Mouse (Mus musculus) embryonic facial prominence, embryonic 10.5 days (tissue): ENCODE results near the gene Wdfy2. TPM values are rescaled to one million over a fixed set of nuclear protein-coding genes. Genes with fewer than 3 reads are reported as not detected.
A peak's percentile ranks its signal among the peaks of the same experiment; 100 is the strongest.

ENCODE experiments used
- DNase-seq: peaks from one replicate; pipeline ENCODE4 v3.0.0-alpha.2; 2017; ENCODE audit warnings: low spot score
- H3K27ac ChIP-seq: fragments of 300-500 bp; sonication (generic); replicated peaks from 2 replicates; pipeline ENCODE4 v1.5.1; 2016; ENCODE audit warnings: mild to moderate bottlenecking
- H3K27me3 ChIP-seq: fragments of 300-500 bp; sonication (generic); replicated peaks from 2 replicates; pipeline ENCODE4 v1.6.1; 2016; ENCODE audit warnings: low read depth, mild to moderate bottlenecking; ENCODE audit not compliant: poor library complexity, severe bottlenecking
- H3K36me3 ChIP-seq: fragments of 300-500 bp; sonication (generic); replicated peaks from 2 replicates; pipeline ENCODE4 v1.6.1; 2016; ENCODE audit warnings: mild to moderate bottlenecking, moderate library complexity
- H3K4me1 ChIP-seq: fragments of 300-500 bp; sonication (generic); 2 replicates; pipeline ENCODE4 v1.6.1; 2016
- H3K4me3 ChIP-seq: fragments of 300-500 bp; sonication (generic); 2 replicates; pipeline ENCODE4 v1.5.1; 2016; ENCODE audit warnings: mild to moderate bottlenecking, moderate library complexity
- H3K9me3 ChIP-seq: fragments of 300-500 bp; sonication (generic); 2 replicates; pipeline ENCODE4 v1.6.1; 2016; ENCODE audit warnings: mild to moderate bottlenecking
- WGBS: fragments of 180-500 bp; shearing (Covaris S2); methylation state at CpG from one replicate; pipeline ENCODE4 v1.1.7; 2016; 5-methylcytosine and 5-hydroxymethylcytosine counted together
- polyA plus RNA-seq: library from polyadenylated mRNA; unstranded; fragments of >200 nt; fragmentation: Nextera tagmentation; extraction: Ambion mirVana; gene quantifications from 2 replicates; pipeline ENCODE4 v1.2.1, GENCODE M21; 2016

Wdfy2 gene
- polyA plus RNA-seq, result 13.6 and 16.0 TPM in 2 replicates

DNA sequence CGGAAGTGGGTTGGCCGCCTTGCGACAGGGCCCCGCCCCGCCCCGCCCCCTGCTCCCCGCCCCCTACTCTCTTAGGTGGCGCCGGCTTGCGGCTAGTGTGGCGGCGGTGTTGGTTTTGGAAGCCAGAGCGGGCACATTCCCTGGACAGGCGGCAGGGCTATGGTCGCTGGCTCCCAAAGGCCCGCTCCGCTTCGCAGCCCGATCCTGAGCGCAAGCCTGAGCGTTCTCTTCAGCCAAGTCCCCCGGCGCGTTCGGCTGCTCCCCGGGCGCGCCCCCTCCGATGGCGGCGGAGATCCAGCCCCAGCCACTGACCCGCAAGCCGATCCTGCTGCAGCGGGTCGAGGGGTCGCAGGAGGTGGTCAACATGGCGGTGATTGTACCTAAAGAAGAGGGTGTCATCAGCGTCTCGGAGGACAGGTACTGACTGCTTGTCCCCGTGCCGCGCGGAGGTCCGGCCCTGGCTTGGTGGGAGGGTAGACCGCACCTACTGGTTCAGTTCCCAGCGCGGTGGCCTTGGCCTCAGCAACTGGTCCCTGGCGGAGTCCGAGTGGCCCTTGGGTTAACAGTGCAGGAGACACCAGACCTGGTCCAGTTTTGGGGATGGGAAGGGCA lies at the start of gene Wdfy2:
Wdfy2 (plus strand) TSS at position 38 of the 612 bp plus-strand sequence.
- peaks cover 14% of the 10 kb centered on the region for H3K36me3 ChIP-seq
- WGBS, result under 1% methylated on average over 49 of the region's 49 CpGs
- peak within 1 kb of the TSS; percentile 85 for H3K4me3 ChIP-seq
- no peaks in the 10 kb centered on the region for H3K9me3 ChIP-seq
- H3K4me1 ChIP-seq, result peaks cover 32% of the 10 kb centered on the region
- H3K27me3 ChIP-seq, result no peaks in the 10 kb centered on the region
- DNase-seq, result peak; percentile 66
- peak within 1 kb of the TSS; percentile 87 for H3K27ac ChIP-seq

DNA sequence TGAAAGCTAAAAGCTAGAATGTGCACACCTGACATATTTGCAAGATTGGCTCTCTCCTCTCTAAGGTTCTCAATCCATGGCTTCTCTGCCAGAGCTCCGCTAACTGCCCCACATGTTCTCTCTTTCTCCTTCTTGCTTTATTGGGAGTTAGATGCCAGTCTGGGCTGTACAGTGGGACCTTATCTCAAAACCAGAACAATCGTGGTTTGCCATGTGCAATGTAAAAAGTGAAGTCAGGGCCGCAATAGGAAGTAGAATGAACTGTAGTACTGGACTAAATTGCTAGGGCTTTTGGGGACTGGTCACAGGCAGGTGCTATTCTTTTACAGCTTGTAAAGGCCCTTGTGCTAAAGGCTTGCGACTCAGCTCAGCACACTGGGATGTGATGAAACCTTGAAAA lies 48.2 kb upstream of the Wdfy2 start:
- no peaks in the 10 kb centered on the region for H3K27me3 ChIP-seq
- H3K4me1 ChIP-seq, result no peaks in the 10 kb centered on the region
- WGBS, result 71% methylated on average over 4 of the region's 4 CpGs
- no peaks in the 10 kb centered on the region for H3K36me3 ChIP-seq
- no peak for DNase-seq
- H3K27ac ChIP-seq, result no peak overlapping the region
- no peaks in the 10 kb centered on the region for H3K9me3 ChIP-seq
- no peak overlapping the region for H3K4me3 ChIP-seq

DNA sequence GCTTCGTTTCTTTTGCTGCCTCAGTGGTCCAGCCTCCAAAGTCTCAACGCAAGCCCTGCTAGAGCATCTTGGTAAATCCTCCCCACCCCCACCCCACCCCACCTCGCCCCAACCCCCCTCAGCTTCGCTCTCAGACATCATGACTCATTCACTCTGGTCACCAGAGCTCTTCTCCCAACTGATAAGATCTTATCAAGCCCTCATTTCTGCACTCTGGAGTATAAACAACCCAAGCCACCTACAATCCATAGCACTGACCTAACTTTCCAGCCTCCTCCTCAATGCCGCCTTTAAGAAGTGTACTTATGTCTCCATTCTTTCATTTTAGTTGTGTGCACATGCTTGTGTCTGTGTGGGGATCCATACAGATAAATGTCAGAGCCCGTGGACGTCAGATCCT lies 41.8 kb upstream of the Wdfy2 start:
- Histone ChIP-seq H3K4me1 (peaks cover 16% of the 10 kb centered on the region), H3K27ac (no peak overlapping the region), H3K27me3 (no peaks in the 10 kb centered on the region), H3K9me3 (no peaks in the 10 kb centered on the region), H3K36me3 (no peaks in the 10 kb centered on the region), H3K4me3 (no peak overlapping the region)
- 82% methylated on average over 7 of the region's 7 CpGs for WGBS
- DNase-seq, result no peak

DNA sequence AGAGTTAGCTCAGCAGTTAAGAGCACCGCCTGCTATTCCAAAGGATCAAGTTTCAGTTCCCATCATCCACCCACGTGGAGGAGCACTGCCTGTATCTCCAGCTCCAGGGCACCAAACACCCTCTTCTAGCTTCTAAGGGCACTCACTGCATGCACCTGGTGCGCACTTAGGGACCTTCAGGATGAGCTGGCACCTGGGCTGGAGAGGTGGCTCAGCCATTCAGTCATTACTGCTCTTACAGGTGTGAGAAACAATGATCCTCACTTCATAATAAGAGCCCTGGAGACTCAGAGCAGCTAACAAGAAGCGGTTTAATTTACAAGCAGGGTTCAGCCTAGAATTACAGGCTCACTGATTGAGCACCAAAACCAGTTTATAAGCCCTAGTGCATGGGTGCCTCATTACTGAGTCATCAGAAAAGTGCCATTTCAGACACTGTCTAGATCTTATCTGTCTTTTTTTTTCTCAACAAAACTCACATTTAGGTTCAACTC lies 38.8 kb upstream of the Wdfy2 start:
- peaks cover 16% of the 10 kb centered on the region for H3K4me1 ChIP-seq
- DNase-seq, result peak; percentile 53
- H3K4me3 ChIP-seq, result peak overlapping the region; percentile 45
- H3K36me3 ChIP-seq, result no peaks in the 10 kb centered on the region
- no peaks in the 10 kb centered on the region for H3K9me3 ChIP-seq
- H3K27me3 ChIP-seq, result no peaks in the 10 kb centered on the region
- 2% methylated on average over 4 of the region's 4 CpGs for WGBS
- H3K27ac ChIP-seq, result no peak overlapping the region

DNA sequence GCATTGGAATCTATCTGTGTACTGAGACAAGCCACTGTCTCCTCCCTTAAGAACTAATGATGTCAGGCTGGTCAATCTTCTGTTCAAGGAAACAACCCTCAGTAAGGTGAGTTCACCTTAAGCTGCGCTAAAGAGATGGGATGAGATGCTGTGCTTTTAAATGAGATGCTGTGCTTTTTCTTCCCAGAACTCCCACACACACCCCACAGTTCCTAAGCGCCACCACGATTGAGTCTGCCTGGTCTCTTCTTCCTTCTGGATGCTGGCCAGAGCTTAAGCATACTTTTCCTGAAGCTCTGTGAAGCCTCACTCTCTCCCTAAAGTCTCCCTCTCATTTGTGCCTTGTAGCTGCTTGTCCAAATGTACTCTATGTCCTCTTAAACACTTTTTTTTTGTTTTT lies 36.7 kb upstream of the Wdfy2 start:
- Histone ChIP-seq H3K9me3 (no peaks in the 10 kb centered on the region), H3K4me3 (no peak overlapping the region), H3K36me3 (no peaks in the 10 kb centered on the region), H3K4me1 (peaks cover 16% of the 10 kb centered on the region), H3K27me3 (no peaks in the 10 kb centered on the region), H3K27ac (no peak overlapping the region)
- no peak for DNase-seq
- WGBS, result 86% methylated on average over 3 of the region's 3 CpGs

DNA sequence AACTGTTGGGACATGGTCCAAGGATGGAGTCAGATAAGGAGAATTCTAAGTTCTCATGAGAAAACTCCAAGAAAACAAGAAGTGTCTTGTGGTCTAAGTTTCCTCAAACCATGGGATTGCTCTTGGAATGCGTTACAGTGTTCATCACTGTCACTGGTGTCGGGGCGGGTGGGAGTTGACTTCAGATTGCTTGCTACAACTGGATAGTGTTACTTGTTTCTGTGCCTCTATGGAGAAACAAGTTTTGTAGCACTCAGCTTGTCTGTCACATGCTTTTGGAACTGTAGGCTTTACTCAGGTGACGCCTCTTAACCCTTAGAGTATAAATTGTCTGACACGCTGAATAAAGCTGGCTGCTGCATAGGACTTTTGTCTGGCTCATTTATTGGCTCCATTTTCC lies 34.3 kb upstream of the Wdfy2 start:
- Histone ChIP-seq H3K4me3 (no peak overlapping the region), H3K36me3 (no peaks in the 10 kb centered on the region), H3K27me3 (no peaks in the 10 kb centered on the region), H3K4me1 (peaks cover 9% of the 10 kb centered on the region), H3K27ac (no peak overlapping the region), H3K9me3 (no peaks in the 10 kb centered on the region)
- no peak for DNase-seq
- WGBS, result 82% methylated on average over 5 of the region's 5 CpGs

DNA sequence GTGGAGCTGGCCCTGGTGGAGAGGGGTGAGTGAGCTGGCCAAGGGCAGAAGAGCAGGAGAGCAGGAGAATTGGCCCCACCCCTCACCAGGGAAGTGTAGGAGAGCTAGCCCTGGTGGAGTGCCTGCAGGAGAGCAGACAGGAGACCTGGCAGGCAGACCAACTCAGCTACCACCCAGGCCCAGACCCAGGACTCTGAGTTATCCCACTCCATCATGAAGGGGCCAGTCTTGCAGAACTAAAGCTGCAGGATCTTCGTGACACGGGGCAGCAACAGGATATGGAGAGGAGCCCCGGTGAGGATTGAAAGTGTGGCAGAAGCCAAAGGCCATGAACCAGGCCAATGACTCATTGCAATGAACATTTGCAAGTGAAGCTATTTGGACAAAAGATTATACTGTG lies 30.6 kb upstream of the Wdfy2 start:
- no peak for DNase-seq
- Histone ChIP-seq H3K4me3 (no peak overlapping the region), H3K36me3 (no peaks in the 10 kb centered on the region), H3K4me1 (no peaks in the 10 kb centered on the region), H3K27me3 (no peaks in the 10 kb centered on the region), H3K9me3 (no peaks in the 10 kb centered on the region), H3K27ac (no peak overlapping the region)
- WGBS, result 61% methylated on average over 3 of the region's 3 CpGs

DNA sequence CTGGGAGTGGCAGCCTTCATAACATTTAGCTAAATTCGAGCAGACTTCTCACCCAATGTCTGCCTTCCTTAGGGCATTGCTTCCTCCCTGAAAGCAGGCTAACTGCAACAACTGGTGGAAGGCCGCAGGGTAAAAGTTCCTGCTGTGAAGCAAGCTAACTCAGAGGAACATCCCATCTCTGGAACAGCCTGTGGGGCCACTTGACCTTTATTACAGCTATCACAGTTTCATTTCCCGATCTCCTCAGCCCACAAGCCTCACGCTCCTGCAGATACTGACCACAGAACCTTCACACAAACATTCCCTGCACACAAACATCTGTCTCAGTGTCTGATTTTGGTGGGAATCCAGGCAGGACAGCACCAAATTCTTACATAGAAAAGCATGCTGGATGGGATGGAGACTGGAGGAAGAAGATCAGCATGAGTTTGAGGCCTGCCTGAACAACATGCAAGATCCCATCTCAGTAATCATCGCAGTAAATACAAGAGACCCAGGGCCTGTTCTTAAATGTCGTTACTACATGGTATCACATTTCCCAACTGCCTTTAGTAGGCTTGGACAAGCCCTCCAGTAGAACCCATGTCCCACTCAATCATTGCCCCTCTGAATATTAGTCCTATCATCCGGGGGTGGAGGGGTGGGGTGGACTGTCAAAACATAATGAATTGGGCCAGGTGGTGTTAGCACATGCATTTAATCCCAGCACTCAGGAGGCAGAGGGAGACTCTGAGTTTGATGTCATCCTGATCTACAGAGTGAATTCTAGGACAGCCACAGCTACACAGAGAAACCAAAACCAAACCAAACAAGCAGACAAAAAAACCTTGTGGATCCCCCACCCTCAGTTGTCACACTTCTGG lies 28.6 kb upstream of the Wdfy2 start:
- no peak overlapping the region for H3K27ac ChIP-seq
- no peaks in the 10 kb centered on the region for H3K4me1 ChIP-seq
- no peak overlapping the region for H3K4me3 ChIP-seq
- no peaks in the 10 kb centered on the region for H3K9me3 ChIP-seq
- H3K36me3 ChIP-seq, result no peaks in the 10 kb centered on the region
- 71% methylated on average over 7 of the region's 7 CpGs for WGBS
- DNase-seq, result no peak
- no peaks in the 10 kb centered on the region for H3K27me3 ChIP-seq

DNA sequence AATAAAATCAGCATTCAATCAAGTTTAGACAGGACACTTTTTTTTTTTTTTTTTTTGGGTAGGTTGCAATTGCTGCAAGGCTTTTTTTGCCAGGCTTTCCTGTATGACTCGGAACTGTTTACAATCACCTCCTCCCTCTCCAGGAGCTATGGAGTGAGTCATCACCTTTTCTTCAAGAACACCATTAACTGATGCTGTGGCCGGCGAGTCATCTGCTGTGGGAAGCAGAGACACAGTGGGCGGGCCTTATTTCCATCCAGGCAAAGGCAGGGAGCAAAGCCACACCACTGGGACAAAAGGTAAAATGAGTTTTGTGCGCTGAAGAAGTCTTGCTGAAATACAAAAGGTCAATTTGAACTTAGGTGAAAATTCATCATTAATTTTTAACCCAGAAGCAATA lies 24.7 kb upstream of the Wdfy2 start:
- no peak overlapping the region for H3K27ac ChIP-seq
- no peaks in the 10 kb centered on the region for H3K4me1 ChIP-seq
- no peaks in the 10 kb centered on the region for H3K27me3 ChIP-seq
- H3K36me3 ChIP-seq, result no peaks in the 10 kb centered on the region
- H3K4me3 ChIP-seq, result no peak overlapping the region
- no peaks in the 10 kb centered on the region for H3K9me3 ChIP-seq
- no peak for DNase-seq
- whole genome bisulfite sequencing, result 76% methylated on average over 5 of the region's 5 CpGs

DNA sequence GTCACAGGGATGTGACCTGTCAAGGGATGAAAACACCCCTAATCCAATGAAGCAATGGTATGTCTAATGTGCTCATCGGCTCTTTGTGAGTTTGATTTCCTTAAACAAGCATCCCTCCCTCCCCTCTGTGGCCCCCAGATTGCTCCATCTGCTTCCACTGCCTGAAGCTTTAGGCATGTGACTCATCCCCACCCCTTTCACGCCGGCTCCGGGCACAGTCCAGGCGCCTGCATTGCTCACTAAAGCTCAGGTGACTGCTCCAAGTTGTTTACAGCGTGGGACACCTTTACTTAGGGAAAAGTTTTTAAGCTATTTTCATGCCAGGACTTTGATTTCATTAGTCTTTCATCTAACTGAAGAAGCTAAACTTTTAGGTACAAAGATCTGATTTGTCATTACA lies 22.9 kb upstream of the Wdfy2 start:
- Histone ChIP-seq H3K4me3 (no peak overlapping the region), H3K27me3 (no peaks in the 10 kb centered on the region), H3K36me3 (no peaks in the 10 kb centered on the region), H3K9me3 (no peaks in the 10 kb centered on the region), H3K4me1 (no peaks in the 10 kb centered on the region), H3K27ac (no peak overlapping the region)
- 77% methylated on average over 6 of the region's 6 CpGs for WGBS
- DNase-seq, result no peak

DNA sequence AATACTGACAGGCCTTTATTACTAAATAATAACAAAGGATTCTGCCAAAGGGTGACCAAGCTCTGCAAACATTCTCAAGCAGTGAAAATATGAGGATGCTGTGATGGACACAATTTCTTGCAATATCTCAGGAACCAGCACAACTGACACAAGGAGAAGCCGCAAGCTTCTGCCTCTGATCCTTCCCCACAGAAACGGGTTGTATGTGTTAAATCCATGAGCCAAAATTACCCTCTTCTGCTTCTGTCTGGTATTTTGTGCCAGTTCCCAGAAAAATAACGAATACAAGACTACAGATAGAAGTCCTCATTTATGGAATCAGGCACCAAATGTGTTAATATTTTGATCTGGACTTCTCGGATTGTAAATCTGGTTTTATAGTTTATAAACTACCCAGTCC lies 20.7 kb upstream of the Wdfy2 start:
- no peak overlapping the region for H3K4me3 ChIP-seq
- no peaks in the 10 kb centered on the region for H3K9me3 ChIP-seq
- no peak for DNase-seq
- H3K36me3 ChIP-seq, result no peaks in the 10 kb centered on the region
- H3K27me3 ChIP-seq, result no peaks in the 10 kb centered on the region
- WGBS, result 85% methylated on average over 4 of the region's 4 CpGs
- H3K27ac ChIP-seq, result no peak overlapping the region
- H3K4me1 ChIP-seq, result no peaks in the 10 kb centered on the region

DNA sequence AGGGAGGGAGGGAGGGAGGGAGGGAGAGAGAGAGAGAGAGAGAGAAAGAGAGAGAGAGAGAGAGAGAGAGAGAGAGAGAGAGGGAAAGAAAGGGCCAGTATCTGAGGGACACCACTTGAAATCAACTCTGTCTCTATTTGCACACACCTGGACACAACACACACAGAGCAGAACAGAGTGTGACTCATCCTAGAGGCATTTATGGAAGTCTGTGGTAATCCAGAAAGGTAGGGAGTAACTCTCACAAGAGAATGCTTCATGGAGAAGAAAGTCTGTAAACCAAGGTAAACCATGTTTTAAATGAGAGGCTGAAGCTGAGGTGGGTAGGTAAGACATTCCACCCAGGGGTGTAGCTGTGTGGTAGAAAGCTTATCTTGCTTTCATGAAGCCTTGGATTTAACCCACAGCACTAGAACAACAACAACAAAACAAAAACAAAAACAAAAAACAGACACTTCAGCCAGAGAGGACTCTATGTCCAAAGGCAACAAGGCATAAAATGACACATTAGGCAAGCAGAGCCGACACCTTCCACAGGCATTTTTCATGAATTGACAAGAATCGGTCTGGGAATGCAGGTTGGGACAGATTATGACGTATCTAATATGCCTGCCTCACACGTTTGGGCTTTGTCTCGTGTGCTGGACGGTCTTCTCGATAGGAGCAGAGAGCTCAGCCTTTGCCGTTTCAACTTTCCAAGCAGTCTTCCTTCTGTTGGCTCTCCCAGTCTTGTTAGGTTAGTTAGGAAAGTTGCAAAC lies 11.7 kb upstream of the Wdfy2 start:
- no peaks in the 10 kb centered on the region for H3K9me3 ChIP-seq
- DNase-seq, result no peak
- WGBS, result 91% methylated on average over 8 of the region's 8 CpGs
- H3K4me1 ChIP-seq, result peaks cover 7% of the 10 kb centered on the region
- H3K27ac ChIP-seq, result no peak overlapping the region
- H3K4me3 ChIP-seq, result no peak overlapping the region
- no peaks in the 10 kb centered on the region for H3K27me3 ChIP-seq
- no peaks in the 10 kb centered on the region for H3K36me3 ChIP-seq
